Mouse (Mus musculus) stomach, embryonic 14.5 days (tissue): ENCODE results near the gene Setd1b. TPM values are rescaled to one million over a fixed set of nuclear protein-coding genes. Genes with fewer than 3 reads are reported as not detected.
"Not testable (repeated sequence)": the region's sequence is repeated elsewhere in the genome, so short reads cannot be mapped to it uniquely, and the experiment has no call there.

ENCODE experiments used
- ATAC-seq: fragments of 200-750 bp; cut with Nextera tagmentation; 2 replicates; pipeline ENCODE4 v1.8.0; 2017; ENCODE audit warnings: low read depth, moderate TSS enrichment; ENCODE audit not compliant: insufficient number of reproducible peaks, insufficient read depth, low FRiP score
- H3K27ac ChIP-seq: fragments of 300-500 bp; sonication (generic); 2 replicates; pipeline ENCODE4 v1.5.1; 2014; ENCODE audit warnings: mild to moderate bottlenecking, low read length, moderate library complexity, mixed read lengths
- H3K27me3 ChIP-seq: fragments of 300-500 bp; sonication (generic); 2 replicates; pipeline ENCODE4 v1.6.1; 2014; ENCODE audit warnings: low read length, control low read depth, mixed read lengths; ENCODE audit not compliant: control insufficient read depth, insufficient read depth
- H3K36me3 ChIP-seq: fragments of 300-500 bp; sonication (generic); 2 replicates; pipeline ENCODE4 v1.6.1; 2014; ENCODE audit warnings: mild to moderate bottlenecking, control low read depth, low read length, moderate library complexity, mixed read lengths; ENCODE audit not compliant: control insufficient read depth, insufficient read depth
- H3K4me1 ChIP-seq: fragments of 300-500 bp; sonication (generic); 2 replicates; pipeline ENCODE4 v1.6.1; 2014; ENCODE audit warnings: low read length, control low read depth, mixed read lengths; ENCODE audit not compliant: control insufficient read depth, insufficient read depth
- H3K4me2 ChIP-seq: fragments of 300-500 bp; sonication (generic); replicated peaks from 2 replicates; pipeline ENCODE4 v1.6.1; 2014; ENCODE audit warnings: low read depth, low read length, control low read depth
- H3K4me3 ChIP-seq: fragments of 300-500 bp; sonication (generic); 2 replicates; pipeline ENCODE4 v1.5.1; 2014; ENCODE audit warnings: low read depth, low read length, control low read depth
- H3K9ac ChIP-seq: fragments of 300-500 bp; sonication (generic); replicated peaks from 2 replicates; pipeline ENCODE4 v1.6.1; 2014; ENCODE audit warnings: low read depth, mild to moderate bottlenecking, control low read depth, low read length, moderate library complexity, mixed read lengths
- H3K9me3 ChIP-seq: fragments of 300-500 bp; sonication (generic); 2 replicates; pipeline ENCODE4 v1.6.1; 2016; ENCODE audit warnings: low read depth, low read length, control low read depth; ENCODE audit not compliant: control insufficient read depth
- WGBS: fragments of 180-500 bp; shearing (Covaris S2); extraction: QIAGEN DNeasy Blood & Tissue Kit; methylation state at CpG from one replicate; pipeline ENCODE4 v1.1.7; 2014; 5-methylcytosine and 5-hydroxymethylcytosine counted together
- polyA plus RNA-seq: library from polyadenylated mRNA; unstranded; fragments of >200 nt; fragmentation: Nextera tagmentation; extraction: Ambion mirVana; gene quantifications from 2 replicates; pipeline ENCODE4 v1.2.1, GENCODE M21; 2014

Gene Setd1b
- polyA plus RNA-seq, 1 experiment from 2014 or later: 12.9 TPM

- H3K27me3 ChIP-seq: no peaks in the 10 kb centered on the region
- H3K36me3 ChIP-seq: no peaks in the 10 kb centered on the region
- H3K9ac ChIP-seq: no peak overlapping the region
- H3K27ac ChIP-seq: no peak overlapping the region
- H3K4me1 ChIP-seq: no peaks in the 10 kb centered on the region
- no peaks in the 10 kb centered on the region for H3K9me3 ChIP-seq
- 67% methylated on average over 9 of the region's 9 CpGs for WGBS
- no peak overlapping the region for H3K4me3 ChIP-seq
- no peak overlapping the region for H3K4me2 ChIP-seq
- no peak for ATAC-seq
Measured at GRCm38 (mm10) chr5:123192606-123193150, 50.7 kb downstream of the Setd1b start.

GRCm38 (mm10) chr5:123193436-123193835 lies 51.4 kb downstream of the Setd1b start:
- no peaks in the 10 kb centered on the region for H3K36me3 ChIP-seq
- no peaks in the 10 kb centered on the region for H3K4me1 ChIP-seq
- no peaks in the 10 kb centered on the region for H3K9me3 ChIP-seq
- 78% methylated on average over 5 of the region's 5 CpGs for WGBS
- H3K4me2 ChIP-seq: no peak overlapping the region
- H3K27ac ChIP-seq: no peak overlapping the region
- H3K9ac ChIP-seq: no peak overlapping the region
- no peaks in the 10 kb centered on the region for H3K27me3 ChIP-seq
- H3K4me3 ChIP-seq: no peak overlapping the region
- peak; percentile 46; the same call in 1 of the 2 replicates for ATAC-seq

GRCm38 (mm10) chr5:123194856-123195255 lies 52.9 kb downstream of the Setd1b start:
- H3K4me1 ChIP-seq: no peaks in the 10 kb centered on the region
- 82% methylated on average over 6 of the region's 6 CpGs for WGBS
- H3K9me3 ChIP-seq: no peaks in the 10 kb centered on the region

GRCm38 (mm10) chr5:123195500-123196000 lies 53.6 kb downstream of the Setd1b start:
- H3K27me3 ChIP-seq: no peaks in the 10 kb centered on the region
- H3K4me3 ChIP-seq: no peak overlapping the region
- ATAC-seq: no peak
- 89% methylated on average over 16 of the region's 16 CpGs for WGBS
- H3K4me1 ChIP-seq: no peaks in the 10 kb centered on the region
- no peaks in the 10 kb centered on the region for H3K36me3 ChIP-seq
- H3K27ac ChIP-seq: no peak overlapping the region
- no peaks in the 10 kb centered on the region for H3K9me3 ChIP-seq
- H3K4me2 ChIP-seq: no peak overlapping the region
- no peak overlapping the region for H3K9ac ChIP-seq

More at GRCm38 (mm10) chr5:123194856-123195255, 52.9 kb downstream of the Setd1b start:
- Histone ChIP-seq H3K27ac (no peak overlapping the region), H3K9ac (no peak overlapping the region), H3K36me3 (no peaks in the 10 kb centered on the region), H3K4me2 (no peak overlapping the region), H3K27me3 (no peaks in the 10 kb centered on the region), H3K4me3 (no peak overlapping the region)
- ATAC-seq: no peak

GRCm38 (mm10) chr5:123196746-123197145 lies 54.8 kb downstream of the Setd1b start:
- no peaks in the 10 kb centered on the region for H3K4me1 ChIP-seq
- no peak overlapping the region for H3K9ac ChIP-seq
- no peak overlapping the region for H3K4me2 ChIP-seq
- no peaks in the 10 kb centered on the region for H3K36me3 ChIP-seq
- H3K27me3 ChIP-seq: no peaks in the 10 kb centered on the region
- 54% methylated on average over 4 of the region's 4 CpGs for WGBS
- no peaks in the 10 kb centered on the region for H3K9me3 ChIP-seq
- no peak overlapping the region for H3K4me3 ChIP-seq
- ATAC-seq: no peak
- no peak overlapping the region for H3K27ac ChIP-seq

GRCm38 (mm10) chr5:123198523-123198922 lies 56.5 kb downstream of the Setd1b start:
- 85% methylated on average over 4 of the region's 4 CpGs for WGBS

GRCm38 (mm10) chr5:123200816-123201522 lies 59.0 kb downstream of the Setd1b start:
- not testable (repeated sequence) for H3K36me3 ChIP-seq, H3K27me3 ChIP-seq, H3K9me3 ChIP-seq, H3K4me2 ChIP-seq, H3K4me3 ChIP-seq, H3K27ac ChIP-seq, ATAC-seq, H3K4me1 ChIP-seq, H3K9ac ChIP-seq
- WGBS: 89% methylated on average over 5 of the region's 7 CpGs

More at GRCm38 (mm10) chr5:123198523-123198922, 56.5 kb downstream of the Setd1b start:
- no peak for ATAC-seq
- no peak overlapping the region for H3K9ac ChIP-seq
- H3K4me3 ChIP-seq: no peak overlapping the region
- H3K4me2 ChIP-seq: no peak overlapping the region
- H3K27me3 ChIP-seq: no peaks in the 10 kb centered on the region
- no peak overlapping the region for H3K27ac ChIP-seq
- H3K36me3 ChIP-seq: no peaks in the 10 kb centered on the region
- no peaks in the 10 kb centered on the region for H3K9me3 ChIP-seq
- no peaks in the 10 kb centered on the region for H3K4me1 ChIP-seq

GRCm38 (mm10) chr5:123201523-123201892 lies 59.5 kb downstream of the Setd1b start:
- WGBS: 68% methylated on average over 7 of the region's 7 CpGs
- no peak for ATAC-seq
- no peaks in the 10 kb centered on the region for H3K36me3 ChIP-seq

More at GRCm38 (mm10) chr5:123201523-123201892, 59.5 kb downstream of the Setd1b start:
- Histone ChIP-seq H3K4me1 (no peaks in the 10 kb centered on the region), H3K27me3 (no peaks in the 10 kb centered on the region), H3K27ac (no peak overlapping the region), H3K9ac (no peak overlapping the region), H3K4me2 (no peak overlapping the region), H3K9me3 (no peaks in the 10 kb centered on the region), H3K4me3 (no peak overlapping the region)
